Mouse (Mus musculus): Measurements from ENCODE around the gene Prm2. TPM values are rescaled to one million over a fixed set of nuclear protein-coding genes. Genes with fewer than 3 reads are reported as not detected.

Prm2 gene
- polyA plus RNA-seq, 1 experiment from 2014 or later, result not detected

GRCm38 (mm10) chr16:10783152-10783434 is 12.8 kb downstream of the Prm2 start:
- H3K9me3 ChIP-seq (replicated peaks), result no peaks in the 10 kb centered on the region
- H3K27ac ChIP-seq, result no peak overlapping the region
- H3K4me2 ChIP-seq (replicated peaks), result 0 out of 2 replicates have a peak overlapping the region, but pooled peaks have one; percentile 0
- WGBS, result 60% methylated on average over 1 of the region's 1 CpGs
- no peak for ATAC-seq (ENCODE audit: low FRiP score)
- H3K9ac ChIP-seq, result no peak overlapping the region
- no peaks in the 10 kb centered on the region for H3K36me3 ChIP-seq
- H3K4me3 ChIP-seq, result no peak overlapping the region
- H3K27me3 ChIP-seq, result peaks cover 23% of the 10 kb centered on the region
- H3K4me1 ChIP-seq, result peaks cover 15% of the 10 kb centered on the region; the same call in 1 of the 2 replicates

GRCm38 (mm10) chr16:10782377-10783151 is 13.4 kb downstream of the Prm2 start:
- WGBS, result 41% methylated on average over 6 of the region's 6 CpGs
- H3K9me3 ChIP-seq (replicated peaks), result no peaks in the 10 kb centered on the region
- no peak for ATAC-seq (ENCODE audit: low FRiP score)
- no peaks in the 10 kb centered on the region for H3K36me3 ChIP-seq
- H3K27ac ChIP-seq, result no peak overlapping the region
- no peak overlapping the region; the same call in 1 of the 2 replicates for H3K9ac ChIP-seq
- H3K27me3 ChIP-seq, result peaks cover 23% of the 10 kb centered on the region
- peaks cover 15% of the 10 kb centered on the region; the same call in 1 of the 2 replicates for H3K4me1 ChIP-seq
- 0 out of 2 replicates have a peak overlapping the region, but pooled peaks have one; percentile 0 for H3K4me2 ChIP-seq (replicated peaks)
- no peak overlapping the region for H3K4me3 ChIP-seq

- Histone ChIP-seq H3K9me3 (replicated peaks) (no peaks in the 10 kb centered on the region), H3K4me3 (no peak overlapping the region), H3K9ac (no peak overlapping the region), H3K27ac (no peak overlapping the region), H3K27me3 (peaks cover 23% of the 10 kb centered on the region), H3K4me2 (replicated peaks) (no peak overlapping the region), H3K4me1 (peaks cover 15% of the 10 kb centered on the region; the same call in 1 of the 2 replicates), H3K36me3 (no peaks in the 10 kb centered on the region)
- ATAC-seq (ENCODE audit: low FRiP score), result no peak
- WGBS, result 40% methylated on average over 9 of the region's 9 CpGs
These were observed 14.0 kb downstream of the Prm2 start for GRCm38 (mm10) chr16:10781862-10782371.

GRCm38 (mm10) chr16:10780631-10781120 is 15.3 kb downstream of the Prm2 start:
- no peak overlapping the region for H3K4me2 ChIP-seq (replicated peaks)
- WGBS, result 77% methylated on average over 5 of the region's 5 CpGs
- H3K27me3 ChIP-seq, result peaks cover 23% of the 10 kb centered on the region
- no peaks in the 10 kb centered on the region for H3K36me3 ChIP-seq
- no peak for ATAC-seq (ENCODE audit: low FRiP score)
- H3K27ac ChIP-seq, result no peak overlapping the region
- no peak overlapping the region for H3K9ac ChIP-seq
- H3K4me1 ChIP-seq, result peaks cover 11% of the 10 kb centered on the region; the same call in 1 of the 2 replicates
- H3K4me3 ChIP-seq, result no peak overlapping the region
- no peaks in the 10 kb centered on the region for H3K9me3 ChIP-seq (replicated peaks)

- H3K27me3 ChIP-seq, result peaks cover 2% of the 10 kb centered on the region; the same call in 1 of the 2 replicates
- H3K4me1 ChIP-seq, result peaks cover 5% of the 10 kb centered on the region; the same call in 1 of the 2 replicates
- no peak for ATAC-seq (ENCODE audit: low FRiP score)
- WGBS, result 64% methylated on average over 5 of the region's 5 CpGs
- no peaks in the 10 kb centered on the region for H3K36me3 ChIP-seq
- H3K27ac ChIP-seq, result no peak overlapping the region
- H3K9ac ChIP-seq, result no peak overlapping the region
- H3K4me2 ChIP-seq (replicated peaks), result no peak overlapping the region
- H3K4me3 ChIP-seq, result no peak overlapping the region
- no peaks in the 10 kb centered on the region for H3K9me3 ChIP-seq (replicated peaks)
These were observed 18.3 kb downstream of the Prm2 start for GRCm38 (mm10) chr16:10777579-10778160.

GRCm38 (mm10) chr16:10776322-10776721 is 19.6 kb downstream of the Prm2 start:
- Histone ChIP-seq H3K9ac (no peak overlapping the region), H3K36me3 (no peaks in the 10 kb centered on the region), H3K27ac (no peak overlapping the region), H3K9me3 (replicated peaks) (no peaks in the 10 kb centered on the region), H3K27me3 (no peaks in the 10 kb centered on the region), H3K4me1 (no peaks in the 10 kb centered on the region; the same call in 1 of the 2 replicates), H3K4me2 (replicated peaks) (no peak overlapping the region), H3K4me3 (no peak overlapping the region)
- no peak for ATAC-seq (ENCODE audit: low FRiP score)
- 66% methylated on average over 7 of the region's 7 CpGs for WGBS

GRCm38 (mm10) chr16:10774726-10775125 is 21.2 kb downstream of the Prm2 start:
- H3K4me2 ChIP-seq (replicated peaks), result no peak overlapping the region
- no peaks in the 10 kb centered on the region for H3K27me3 ChIP-seq
- no peak overlapping the region for H3K9ac ChIP-seq
- no peak overlapping the region for H3K27ac ChIP-seq
- no peaks in the 10 kb centered on the region for H3K36me3 ChIP-seq
- no peaks in the 10 kb centered on the region for H3K9me3 ChIP-seq (replicated peaks)
- H3K4me1 ChIP-seq, result no peaks in the 10 kb centered on the region
- no peak for ATAC-seq (ENCODE audit: low FRiP score)
- H3K4me3 ChIP-seq, result no peak overlapping the region
- 67% methylated on average over 4 of the region's 4 CpGs for WGBS

- no peak overlapping the region for H3K27ac ChIP-seq
- no peak overlapping the region for H3K9ac ChIP-seq
These were observed 22.4 kb downstream of the Prm2 start for GRCm38 (mm10) chr16:10773543-10773942.

GRCm38 (mm10) chr16:10771769-10772510 is 24.0 kb downstream of the Prm2 start:
- no peaks in the 10 kb centered on the region for H3K4me1 ChIP-seq
- H3K9me3 ChIP-seq (replicated peaks), result no peaks in the 10 kb centered on the region
- H3K27me3 ChIP-seq, result 0 out of 2 replicates have a peak, but pooled peaks cover 4% of the 10 kb centered on the region
- ATAC-seq (ENCODE audit: low FRiP score), result no peak
- H3K4me2 ChIP-seq (replicated peaks), result no peak overlapping the region
- H3K9ac ChIP-seq, result no peak overlapping the region
- no peaks in the 10 kb centered on the region for H3K36me3 ChIP-seq
- 50% methylated on average over 19 of the region's 19 CpGs for WGBS
- no peak overlapping the region for H3K27ac ChIP-seq
- H3K4me3 ChIP-seq, result no peak overlapping the region

More at GRCm38 (mm10) chr16:10773543-10773942, 22.4 kb downstream of the Prm2 start:
- 0 out of 2 replicates have a peak, but pooled peaks cover 4% of the 10 kb centered on the region for H3K27me3 ChIP-seq
- no peak for ATAC-seq (ENCODE audit: low FRiP score)
- WGBS, result 86% methylated on average over 8 of the region's 8 CpGs
- H3K4me1 ChIP-seq, result no peaks in the 10 kb centered on the region
- H3K4me2 ChIP-seq (replicated peaks), result no peak overlapping the region
- H3K36me3 ChIP-seq, result no peaks in the 10 kb centered on the region
- H3K4me3 ChIP-seq, result no peak overlapping the region
- no peaks in the 10 kb centered on the region for H3K9me3 ChIP-seq (replicated peaks)

GRCm38 (mm10) chr16:10770531-10771325 is 25.2 kb downstream of the Prm2 start:
- no peaks in the 10 kb centered on the region for H3K36me3 ChIP-seq
- WGBS, result 54% methylated on average over 4 of the region's 4 CpGs

GRCm38 (mm10) chr16:10769661-10770060 is 26.3 kb downstream of the Prm2 start:
- Histone ChIP-seq H3K4me1 (no peaks in the 10 kb centered on the region), H3K4me2 (replicated peaks) (no peak overlapping the region), H3K27me3 (0 out of 2 replicates have a peak, but pooled peaks cover 4% of the 10 kb centered on the region), H3K9me3 (replicated peaks) (no peaks in the 10 kb centered on the region), H3K27ac (no peak overlapping the region), H3K36me3 (no peaks in the 10 kb centered on the region), H3K4me3 (no peak overlapping the region), H3K9ac (no peak overlapping the region)
- whole genome bisulfite sequencing, result 47% methylated on average over 2 of the region's 2 CpGs
- no peak for ATAC-seq (ENCODE audit: low FRiP score)

More at GRCm38 (mm10) chr16:10770531-10771325, 25.2 kb downstream of the Prm2 start:
- no peak overlapping the region for H3K4me3 ChIP-seq
- H3K9ac ChIP-seq, result no peak overlapping the region
- no peaks in the 10 kb centered on the region for H3K4me1 ChIP-seq
- no peak overlapping the region for H3K27ac ChIP-seq
- 0 out of 2 replicates have a peak, but pooled peaks cover 4% of the 10 kb centered on the region for H3K27me3 ChIP-seq
- no peak overlapping the region for H3K4me2 ChIP-seq (replicated peaks)
- no peak for ATAC-seq (ENCODE audit: low FRiP score)
- no peaks in the 10 kb centered on the region for H3K9me3 ChIP-seq (replicated peaks)

Data from hindbrain, embryonic 12.5 days (tissue).